Mouse (Mus musculus): ENCODE data around the gene Eef1akmt1.
A peak's percentile ranks its signal among the peaks of the same experiment; 100 is the strongest.

Gene Eef1akmt1

DNA sequence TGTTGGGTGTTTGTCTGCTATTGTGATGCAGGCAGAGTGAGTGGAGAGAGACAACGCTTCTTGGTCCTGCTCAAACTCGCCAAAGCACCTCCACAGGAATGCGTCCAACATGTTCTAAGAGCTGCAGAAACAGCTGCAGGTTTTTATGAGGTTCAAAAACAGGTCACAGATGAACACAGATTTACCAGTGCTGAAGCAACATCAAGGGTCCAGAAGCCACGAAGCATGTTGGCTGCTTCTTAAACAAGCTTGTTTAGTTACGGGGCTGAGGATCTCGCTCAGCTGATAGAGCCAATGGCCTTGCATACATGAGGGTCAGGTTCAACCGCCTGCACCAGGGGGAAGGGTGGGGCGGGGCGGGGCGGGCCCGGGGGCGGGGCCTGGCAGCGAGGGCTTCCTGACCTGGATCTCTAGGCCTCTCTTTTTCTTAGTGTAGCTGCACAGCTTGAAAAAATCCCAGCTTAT, 24.8 kb downstream of the Eef1akmt1 start:
- DNase-seq (ENCODE audit: low read depth, low spot score), result no peak

DNA sequence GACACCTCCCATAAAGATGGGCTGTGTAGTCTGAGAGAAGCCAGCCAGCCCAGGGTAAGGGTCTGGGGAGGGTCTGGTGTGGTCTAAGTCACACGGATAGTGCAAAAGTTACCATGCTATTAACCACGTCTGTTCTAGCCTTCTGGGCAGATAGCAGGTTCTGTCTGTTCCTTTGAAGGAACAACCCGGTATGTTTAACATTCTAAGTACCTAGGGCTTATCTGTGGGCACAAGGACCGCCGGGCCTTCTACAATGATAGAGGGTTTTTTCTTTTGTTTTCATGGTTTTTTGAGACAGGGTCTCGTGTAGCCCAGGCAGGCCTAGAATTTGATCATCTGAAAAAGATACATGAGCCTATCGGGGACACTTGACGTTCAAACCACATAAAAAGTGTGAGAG, 25.3 kb downstream of the Eef1akmt1 start:
- DNase-seq (ENCODE audit: low read depth, low spot score), result no peak

DNA sequence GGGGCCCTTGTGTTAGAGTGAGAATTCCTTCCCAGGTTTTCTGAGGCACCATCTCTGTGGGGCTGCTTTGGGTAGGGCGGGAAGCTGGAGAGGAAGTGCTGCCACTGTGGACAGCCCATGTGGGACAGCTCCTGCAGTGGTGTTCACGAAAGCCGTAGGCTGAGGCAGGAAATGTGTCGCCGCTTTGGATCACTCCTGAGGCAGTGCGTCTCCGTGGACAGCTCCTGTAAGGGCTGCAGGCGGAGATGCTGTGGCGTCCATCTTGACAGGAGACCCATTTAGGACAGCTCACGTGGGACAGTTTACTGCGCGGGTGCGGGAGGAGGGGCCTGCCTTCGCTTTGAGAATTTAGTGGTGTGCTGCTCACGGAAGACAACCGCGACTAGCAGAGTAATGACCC, 25.9 kb downstream of the Eef1akmt1 start:
- DNase-seq (ENCODE audit: low read depth, low spot score), result no peak

DNA sequence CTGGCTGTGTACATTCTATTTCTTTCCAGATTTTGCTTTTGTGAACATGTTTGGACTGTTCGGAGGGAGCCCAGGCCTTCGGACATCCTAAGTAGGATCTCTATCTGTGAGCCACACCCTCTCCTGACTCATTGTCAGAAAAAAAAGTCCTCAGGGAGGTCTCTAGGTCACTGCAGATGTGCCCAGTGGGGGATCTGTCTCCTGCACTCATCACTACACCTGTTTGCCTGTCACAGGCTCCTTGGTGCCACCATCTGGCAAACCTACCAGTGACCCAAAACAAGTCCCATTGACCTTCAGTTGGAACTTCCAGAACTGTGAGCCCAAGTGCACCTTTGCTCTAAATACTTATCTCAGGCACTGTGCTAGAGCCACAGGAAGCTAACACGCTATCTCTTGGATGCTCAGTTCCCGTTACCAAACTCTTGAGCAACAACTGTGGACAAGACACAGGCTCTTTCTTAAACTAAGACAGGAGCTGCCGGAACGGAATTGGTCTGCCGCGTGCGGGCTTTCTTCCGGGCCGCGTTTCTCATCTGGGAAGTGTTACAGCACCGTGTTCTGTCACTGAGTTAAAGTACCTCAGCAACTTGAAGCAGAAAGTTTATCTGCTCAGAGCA, 27.9 kb downstream of the Eef1akmt1 start:
- no peak for DNase-seq (ENCODE audit: low read depth, low spot score)

DNA sequence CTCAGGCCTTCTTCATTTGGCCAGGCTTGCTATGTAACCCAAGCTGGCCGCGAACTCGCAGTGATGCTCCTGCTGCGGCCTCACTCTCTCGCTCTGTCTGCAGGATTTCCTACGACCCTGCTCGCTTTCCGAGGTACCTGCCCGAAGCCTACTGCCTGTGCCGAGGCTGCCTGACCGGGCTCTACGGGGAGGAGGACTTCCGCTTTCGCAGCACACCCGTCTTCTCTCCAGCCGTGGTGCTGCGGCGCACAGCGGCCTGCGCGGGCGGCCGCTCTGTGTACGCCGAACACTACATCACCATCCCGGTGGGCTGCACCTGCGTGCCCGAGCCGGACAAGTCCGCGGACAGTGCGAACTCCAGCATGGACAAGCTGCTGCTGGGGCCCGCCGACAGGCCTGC, 29.2 kb downstream of the Eef1akmt1 start:
- DNase-seq (ENCODE audit: low read depth, low spot score), result no peak

DNA sequence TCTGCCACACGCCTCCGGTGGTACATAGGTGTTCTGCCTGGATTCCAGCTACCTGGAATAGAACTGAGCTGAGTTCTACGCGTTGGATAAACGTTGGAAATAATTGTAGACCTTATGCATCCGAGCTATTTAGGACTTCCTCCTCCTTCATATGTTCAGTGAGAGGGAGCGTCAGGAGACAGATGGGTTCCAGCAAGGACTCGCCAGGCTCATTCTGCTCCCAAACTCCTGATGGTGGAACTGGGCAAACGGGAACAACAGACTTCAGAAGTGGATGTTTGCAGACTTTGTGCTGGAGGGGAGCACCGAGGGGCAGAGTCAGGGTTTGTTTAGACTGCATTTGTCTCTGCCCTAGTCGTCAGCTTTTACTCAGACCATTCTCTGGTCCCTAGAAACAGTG, 30.7 kb downstream of the Eef1akmt1 start:
- no peak for DNase-seq (ENCODE audit: low read depth, low spot score)

DNA sequence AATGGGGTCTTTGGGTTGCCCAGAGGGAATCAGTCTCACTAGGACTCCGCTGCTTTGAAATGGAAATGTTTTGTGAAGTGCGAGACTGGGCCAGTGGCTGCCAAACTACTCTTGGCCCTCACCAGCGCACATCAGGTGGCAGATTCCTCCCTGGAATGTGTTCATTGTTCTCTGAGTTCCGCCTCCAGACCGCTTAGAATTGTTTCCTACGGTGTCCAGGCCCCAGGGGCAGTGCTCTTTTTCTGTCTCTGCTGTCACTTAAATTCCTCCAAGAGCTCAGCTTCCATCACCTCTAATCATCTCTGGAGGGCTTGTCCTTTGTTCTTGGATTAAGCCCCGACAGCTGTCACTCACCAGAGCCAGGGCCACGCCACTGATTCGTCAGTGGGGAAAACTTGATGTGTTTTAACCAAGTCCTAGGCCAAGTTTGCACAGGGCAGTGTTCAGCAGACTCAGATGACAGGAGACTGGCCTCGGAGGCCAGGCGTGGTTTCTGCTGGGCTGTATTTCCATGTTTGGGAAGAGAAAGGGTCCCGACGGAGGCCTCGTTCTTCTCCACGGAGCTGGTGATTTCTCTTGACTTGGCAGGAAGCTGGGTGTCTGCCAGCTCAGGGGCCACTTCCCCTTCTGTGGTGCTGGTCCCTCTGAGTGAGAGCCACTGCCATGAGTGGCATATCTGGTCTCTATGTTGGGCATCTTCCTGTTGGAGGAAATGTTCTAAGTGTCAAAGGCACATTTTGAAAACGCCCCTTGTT, 34.0 kb downstream of the Eef1akmt1 start:
- no peak for DNase-seq (ENCODE audit: low read depth, low spot score)

DNA sequence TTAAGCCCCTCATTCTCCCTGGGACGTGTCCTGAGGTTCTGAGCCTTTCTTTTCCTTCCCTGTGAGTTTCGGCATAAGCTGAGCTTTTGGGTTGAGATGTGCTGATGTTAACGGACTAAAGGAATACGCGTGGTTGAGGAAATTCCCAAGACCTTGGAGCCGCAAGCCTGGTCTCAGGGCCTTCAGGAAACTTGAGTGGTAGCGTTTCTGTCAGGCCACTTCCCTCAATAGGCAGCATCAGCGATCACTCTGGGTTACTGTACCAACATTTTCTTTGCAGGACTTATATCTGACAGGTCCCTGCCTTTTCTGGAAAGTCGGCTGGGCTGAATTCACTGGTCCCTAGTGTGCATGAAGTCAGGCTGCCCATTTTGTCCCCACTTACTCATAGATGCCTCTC, 34.6 kb downstream of the Eef1akmt1 start:
- DNase-seq (ENCODE audit: low read depth, low spot score), result no peak

DNA sequence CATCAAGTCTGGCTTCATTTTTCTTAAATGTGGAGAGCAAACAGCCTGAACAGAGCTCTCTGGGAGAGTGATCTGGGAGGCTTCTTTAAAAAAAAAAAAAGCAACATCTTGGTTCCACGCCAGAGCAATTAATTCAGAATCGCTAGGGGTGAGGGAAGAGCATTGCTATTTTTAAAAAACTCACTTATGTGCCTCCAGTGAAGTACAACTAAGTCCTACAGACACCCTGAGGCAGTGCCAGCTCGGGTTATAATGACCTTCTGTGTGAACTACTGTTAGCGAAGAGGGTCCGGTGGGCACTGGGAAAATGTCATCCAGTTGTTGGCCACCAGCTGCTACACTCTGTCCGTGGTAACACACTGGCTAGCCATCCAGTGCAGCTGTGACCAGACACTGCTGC, 35.8 kb downstream of the Eef1akmt1 start:
- DNase-seq (ENCODE audit: low read depth, low spot score), result no peak

DNA sequence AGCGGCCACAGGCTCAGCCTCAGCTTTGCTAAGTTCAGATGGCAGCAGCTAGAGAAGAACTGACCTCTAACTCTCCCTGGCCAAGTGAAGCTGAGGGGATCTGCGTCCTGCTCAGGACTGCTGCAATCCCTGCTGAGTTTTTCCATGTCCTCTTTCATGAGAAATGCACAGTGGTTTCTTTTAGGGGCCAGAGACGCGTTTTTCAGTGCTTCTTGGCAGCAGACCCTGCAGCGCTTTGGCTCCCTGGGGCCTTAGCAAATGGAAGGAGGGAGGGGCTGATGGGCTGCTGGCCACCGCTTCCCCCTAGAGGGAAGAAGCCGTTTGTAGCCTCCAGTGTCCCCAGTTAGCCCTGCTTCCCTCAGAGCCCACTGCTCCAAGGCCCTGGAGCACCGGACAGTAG, 36.5 kb downstream of the Eef1akmt1 start:
- DNase-seq (ENCODE audit: low read depth, low spot score), result no peak

DNA sequence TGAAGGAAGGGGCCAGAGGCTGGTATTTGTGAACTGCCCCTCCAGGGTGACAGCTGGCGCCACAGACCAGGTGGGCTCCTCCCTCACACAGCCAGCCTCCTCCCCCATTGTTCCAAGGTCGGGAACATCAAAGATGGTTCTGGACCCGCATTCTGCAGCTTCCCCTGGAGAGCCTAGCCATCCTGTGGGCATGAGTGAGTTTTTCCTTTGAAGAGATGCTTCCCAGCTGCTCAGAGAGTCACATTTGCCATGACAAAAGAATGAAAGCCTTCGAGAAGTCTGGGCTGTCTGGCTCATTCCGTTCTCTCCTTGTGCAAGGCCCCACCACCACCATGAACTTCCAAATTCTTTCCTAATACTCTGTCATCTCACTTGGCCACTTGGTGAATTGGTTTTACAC, 37.1 kb downstream of the Eef1akmt1 start:
- no peak for DNase-seq (ENCODE audit: low read depth, low spot score)

DNA sequence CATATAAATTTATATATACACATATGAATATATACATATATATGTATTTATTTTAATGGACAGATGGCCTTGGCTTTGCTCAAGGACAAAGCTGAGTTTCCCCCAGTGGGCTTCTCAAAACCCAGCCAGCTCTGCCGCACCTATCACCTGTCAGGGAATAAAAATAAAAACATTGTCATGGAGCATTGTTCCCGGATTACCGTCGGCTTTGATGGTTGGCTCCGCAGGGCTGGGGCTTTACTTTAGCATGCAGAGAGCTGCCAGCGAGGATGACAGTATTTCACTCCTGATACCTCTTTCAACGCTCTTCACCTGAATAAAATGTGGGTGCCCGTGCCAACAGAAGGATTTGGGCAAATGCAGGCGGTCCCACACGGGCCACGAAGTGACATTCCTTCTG, 37.6 kb downstream of the Eef1akmt1 start:
- no peak for DNase-seq (ENCODE audit: low read depth, low spot score)

DNA sequence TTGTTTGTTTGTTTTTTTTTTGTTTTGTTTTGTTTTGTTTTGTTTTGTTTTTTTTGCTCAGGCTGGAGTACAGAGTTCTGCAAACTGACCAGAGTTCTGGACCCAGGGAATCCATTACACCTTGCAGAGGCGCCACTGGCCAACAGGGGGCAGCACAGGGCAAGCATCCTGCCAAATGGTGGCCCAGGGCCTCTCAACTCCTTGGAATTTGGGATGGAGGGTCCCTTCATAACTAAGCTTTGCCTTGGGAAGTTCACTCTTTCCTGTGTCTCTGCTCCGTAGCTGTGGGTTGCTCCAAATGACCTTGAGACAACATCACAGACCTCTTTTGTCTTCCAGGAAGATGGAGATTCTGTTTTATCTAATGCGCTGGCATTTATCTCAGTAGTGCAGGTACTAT, 38.2 kb downstream of the Eef1akmt1 start:
- peak; percentile 58 for DNase-seq (ENCODE audit: low read depth, low spot score)

DNA sequence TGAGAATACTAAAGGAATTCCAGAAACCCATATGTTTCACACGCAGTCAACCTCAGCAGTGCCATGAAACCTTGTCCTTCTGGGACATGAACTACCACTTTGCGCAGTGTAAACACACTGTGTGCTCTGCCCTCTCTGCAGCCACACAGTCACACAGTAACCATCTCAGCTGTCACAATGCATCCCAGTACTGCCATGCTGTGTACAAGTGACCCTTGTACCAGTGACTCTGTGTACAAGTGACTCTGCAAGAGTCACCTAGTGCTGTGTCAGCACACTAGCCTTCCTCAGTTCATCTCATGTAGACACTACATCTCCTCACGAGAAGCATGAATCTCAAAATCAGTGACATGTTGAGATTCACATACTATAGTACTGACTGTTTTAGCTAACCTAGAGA, 38.8 kb downstream of the Eef1akmt1 start:
- no peak for DNase-seq (ENCODE audit: low read depth, low spot score)

DNA sequence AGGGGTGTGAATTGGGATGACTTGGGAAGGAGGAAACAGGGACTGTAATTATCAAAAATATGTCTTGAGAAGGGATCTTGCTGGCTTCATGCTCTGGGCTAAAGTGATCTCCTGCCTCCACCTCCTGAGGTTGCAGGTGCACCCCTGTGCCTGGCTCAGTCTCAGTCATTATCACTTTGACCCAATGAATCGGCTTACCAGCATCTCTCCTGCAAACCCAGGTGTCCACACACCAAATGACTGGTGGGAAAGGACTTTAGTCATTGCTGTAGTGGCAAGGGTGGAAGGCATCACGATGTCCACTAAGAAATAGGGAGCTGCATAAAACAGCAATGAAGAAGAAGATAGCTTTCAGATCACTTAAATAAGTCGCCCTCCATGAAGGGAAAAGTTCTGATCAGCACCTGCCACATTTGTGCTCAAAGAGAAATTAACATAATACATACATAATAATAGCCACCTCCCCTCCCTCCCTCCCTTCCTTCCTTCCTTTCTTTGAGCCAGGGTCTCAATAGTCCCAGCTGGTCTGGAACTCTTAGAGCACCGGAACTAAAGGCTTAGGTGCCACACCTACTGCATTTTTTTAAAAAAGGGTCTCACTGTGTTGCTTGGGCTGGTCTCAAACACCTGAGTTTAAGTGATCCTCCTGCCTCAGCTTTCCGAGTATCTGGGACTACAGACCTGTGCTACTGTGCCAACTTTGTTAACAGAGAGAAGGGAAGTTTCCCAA, 41.5 kb downstream of the Eef1akmt1 start:
- no peak for DNase-seq (ENCODE audit: low read depth, low spot score)

DNA sequence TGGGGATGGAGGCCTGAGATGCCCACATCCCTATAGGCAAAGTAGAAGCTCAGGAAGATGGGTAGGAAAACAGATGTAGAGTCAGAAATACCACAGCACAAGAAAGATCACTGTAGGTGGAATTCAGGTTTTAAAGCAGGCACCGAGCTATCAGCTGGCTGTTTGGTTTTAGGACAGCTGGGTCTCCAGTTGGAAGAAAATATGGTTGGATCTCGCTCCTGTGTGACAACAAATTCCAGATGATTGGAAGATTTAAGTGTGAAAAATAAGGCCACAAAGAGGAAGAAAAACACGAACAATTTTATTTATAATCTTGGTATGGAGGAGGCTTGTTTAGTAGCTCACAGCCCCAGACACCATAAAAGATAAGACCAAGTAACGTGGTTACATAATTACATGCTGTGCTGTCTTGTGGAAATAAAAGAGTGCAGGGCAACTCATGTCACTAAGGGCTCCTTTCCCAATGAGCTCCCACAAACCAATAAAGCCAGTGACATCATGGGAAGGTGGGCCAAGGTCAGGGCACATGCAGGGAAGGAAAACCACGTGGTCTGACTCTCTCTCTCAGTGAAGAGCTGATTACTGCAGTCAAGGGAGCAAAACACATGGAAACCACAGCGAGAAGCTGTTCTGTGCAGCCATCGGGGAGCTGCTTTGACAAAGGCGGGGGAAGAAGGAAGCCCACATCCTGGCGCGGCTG, 42.2 kb downstream of the Eef1akmt1 start:
- no peak for DNase-seq (ENCODE audit: low read depth, low spot score)

DNA sequence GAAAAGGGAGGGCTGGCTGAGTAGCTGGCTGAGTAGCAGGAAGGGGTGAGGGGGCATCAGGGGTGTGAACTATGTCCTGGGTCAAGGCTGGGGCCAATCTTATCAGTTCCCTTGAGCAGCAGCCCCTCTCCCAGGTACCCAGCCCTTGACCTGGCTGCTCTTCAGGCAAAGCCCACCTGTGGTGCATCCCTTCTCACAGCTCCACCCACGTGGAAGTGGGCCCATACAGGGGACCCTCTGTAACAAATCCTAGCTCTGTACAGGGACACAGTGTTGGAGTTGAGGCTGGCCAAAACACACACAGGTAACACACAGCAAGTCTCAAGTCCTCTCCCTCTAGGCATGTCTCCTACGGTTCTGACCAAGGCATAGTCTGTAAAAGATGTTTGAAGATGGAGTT, 43.8 kb downstream of the Eef1akmt1 start:
- DNase-seq (ENCODE audit: low read depth, low spot score), result no peak

DNA sequence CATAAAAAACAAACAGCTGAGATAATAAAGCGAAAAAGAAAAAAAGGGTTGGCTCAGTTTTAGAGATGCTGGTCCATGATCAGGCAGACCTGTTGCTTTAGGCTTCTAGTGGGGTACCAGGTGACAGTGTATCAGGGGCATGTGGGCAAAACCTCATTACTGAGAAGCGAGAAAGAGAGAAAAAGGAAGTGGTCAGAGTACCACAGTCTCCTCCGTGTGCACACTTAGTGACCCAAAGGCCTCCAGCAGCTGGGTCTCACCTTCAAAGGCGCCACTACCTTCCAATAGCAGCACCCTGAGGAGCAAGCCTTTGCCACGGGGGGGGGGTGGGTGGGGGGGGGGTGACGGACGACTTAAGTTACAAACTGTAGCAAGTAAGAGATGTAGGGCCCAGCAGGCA, 44.3 kb downstream of the Eef1akmt1 start:
- no peak for DNase-seq (ENCODE audit: low read depth, low spot score)

DNA sequence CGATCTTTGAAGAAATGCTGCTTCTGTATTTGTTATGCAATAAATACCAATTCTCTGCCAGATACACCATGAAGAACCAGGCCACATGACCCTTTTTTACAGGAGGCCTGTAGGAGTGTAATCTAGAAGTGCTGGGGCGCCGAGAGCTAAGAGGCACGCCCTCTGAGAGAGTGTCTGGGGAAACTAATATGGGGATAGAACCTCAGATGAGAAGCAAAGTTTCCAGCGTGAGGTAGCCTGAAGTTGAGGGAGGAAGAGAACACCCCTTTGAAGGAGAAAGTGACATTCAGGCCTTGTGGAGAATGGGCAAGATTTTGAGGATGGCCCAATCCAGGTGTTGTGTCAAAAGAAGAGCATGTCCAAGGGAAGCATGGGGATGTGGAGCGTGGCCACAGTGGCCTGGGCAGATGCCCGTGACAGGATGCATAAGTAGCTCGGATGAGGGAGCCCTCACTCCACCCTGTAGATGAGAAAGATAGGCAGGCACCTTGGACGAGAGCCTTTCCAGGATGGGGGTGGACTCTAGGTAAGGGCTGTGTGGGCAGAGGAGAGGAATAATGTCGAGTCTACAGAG, 45.3 kb downstream of the Eef1akmt1 start:
- DNase-seq (ENCODE audit: low read depth, low spot score), result no peak

DNA sequence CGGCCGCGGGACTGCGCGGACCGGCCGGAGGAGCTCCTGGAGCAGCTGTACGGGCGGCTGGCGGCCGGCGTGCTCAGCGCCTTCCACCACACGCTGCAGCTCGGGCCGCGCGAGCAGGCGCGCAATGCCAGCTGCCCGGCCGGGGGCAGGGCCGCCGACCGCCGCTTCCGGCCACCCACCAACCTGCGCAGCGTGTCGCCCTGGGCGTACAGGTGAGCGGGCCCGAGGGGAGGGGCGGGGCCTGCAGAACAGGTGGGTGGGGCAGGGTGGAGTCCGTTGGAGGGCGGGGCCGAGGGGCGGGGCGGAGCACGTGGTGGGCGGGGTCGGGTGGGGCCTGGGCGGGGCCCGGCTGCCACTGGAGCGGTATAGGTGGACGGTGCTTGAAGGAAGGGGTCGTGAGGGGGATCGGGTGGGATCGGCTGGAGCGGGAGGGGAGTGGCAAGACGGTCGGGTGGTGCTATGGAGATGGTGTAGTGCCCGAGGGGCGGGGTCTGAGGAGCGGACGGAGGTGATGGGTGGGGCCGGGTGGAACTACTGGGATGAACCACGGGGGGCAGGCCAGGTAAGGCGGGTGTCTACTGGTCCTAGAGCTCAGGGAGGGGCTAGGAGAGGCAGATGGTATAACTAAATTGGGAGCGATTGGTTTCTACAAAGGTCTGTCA, 45.9 kb downstream of the Eef1akmt1 start:
- peak; percentile 52 for DNase-seq (ENCODE audit: low read depth, low spot score)

DNA sequence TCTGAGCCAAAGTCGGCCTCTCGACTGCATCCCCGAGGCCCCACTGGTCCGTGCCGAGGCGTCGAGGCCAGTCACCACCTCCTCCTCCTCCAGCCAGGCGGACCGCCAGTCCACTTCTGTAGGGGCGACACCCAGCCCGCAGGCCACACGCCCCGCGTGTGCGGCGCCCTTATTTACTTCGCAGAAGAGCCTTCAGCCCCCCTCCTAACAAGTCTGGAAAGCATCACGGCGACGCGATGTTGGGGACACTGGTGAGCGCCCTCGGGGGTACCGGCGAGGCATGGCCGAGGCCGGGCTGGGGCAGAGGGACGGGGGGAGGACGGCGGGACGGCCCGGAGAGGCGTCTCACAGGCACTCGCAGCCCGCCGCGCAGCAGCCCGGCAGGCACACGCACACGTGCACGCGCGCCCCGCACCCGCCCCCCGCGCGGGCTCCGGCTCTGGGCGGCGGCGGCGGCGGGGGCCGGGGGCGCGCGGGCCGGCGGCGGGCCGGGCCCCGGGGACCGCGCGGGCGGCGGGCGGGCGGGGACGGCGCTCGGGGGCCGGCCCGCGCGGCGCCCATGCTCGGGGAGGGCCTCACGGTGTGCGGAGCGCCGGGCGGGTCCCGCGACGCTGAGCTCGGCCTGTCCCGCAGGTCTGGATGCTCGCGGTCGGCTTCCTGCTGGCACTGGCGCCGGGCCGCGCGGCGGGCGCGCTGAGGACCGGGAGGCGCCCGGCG, 46.6 kb downstream of the Eef1akmt1 start, which contains the start of gene Il17d:
Il17d (plus strand) TSS at position 107 of the 717 bp plus-strand sequence.
- DNase-seq (ENCODE audit: low read depth, low spot score), result peak; percentile 50

Measured in mesoderm, embryonic 11.5 days (tissue).